Mouse (Mus musculus) embryo, embryonic 11.5 days (tissue): ENCODE measurements around the gene Gm12394.
"Not testable (repeated sequence)": the region's sequence is repeated elsewhere in the genome, so short reads cannot be mapped to it uniquely, and the experiment has no call there.

Experiments used
- DNase-seq: peaks from one replicate; pipeline ENCODE4 v3.0.0-alpha.2; 2012; ENCODE audit warnings: low read depth, low spot score

Gm12394 gene

GRCm38 (mm10) chr4:42860483-42860882 is 3.9 kb upstream of the Gm12394 start:
- DNase-seq = not testable (repeated sequence)

DNA sequence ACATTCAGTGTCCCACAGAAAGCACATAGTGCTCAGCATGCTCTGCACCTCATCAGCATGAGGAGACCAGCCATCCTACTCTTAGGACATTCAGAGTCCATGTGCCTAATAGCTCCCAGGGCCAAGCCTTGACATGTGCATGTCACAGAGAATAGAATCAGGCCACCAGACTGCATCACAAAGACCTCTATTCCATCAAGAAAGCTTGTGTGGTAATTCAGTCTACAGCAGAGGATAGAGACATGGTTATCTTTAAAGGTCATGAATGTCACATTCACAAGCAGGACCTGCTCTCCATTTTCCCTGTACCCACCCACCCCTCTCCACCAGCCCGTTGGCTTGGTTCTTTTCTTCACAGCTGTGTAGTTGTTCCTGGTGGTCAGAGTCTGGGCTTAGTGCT is 2.8 kb downstream of the Gm12394 start, which contains the start of gene Fam205a1:
Gene Fam205a1 (minus strand): TSS at position 101 of the 400 bp plus-strand sequence.
- not testable (repeated sequence) for DNase-seq

DNA sequence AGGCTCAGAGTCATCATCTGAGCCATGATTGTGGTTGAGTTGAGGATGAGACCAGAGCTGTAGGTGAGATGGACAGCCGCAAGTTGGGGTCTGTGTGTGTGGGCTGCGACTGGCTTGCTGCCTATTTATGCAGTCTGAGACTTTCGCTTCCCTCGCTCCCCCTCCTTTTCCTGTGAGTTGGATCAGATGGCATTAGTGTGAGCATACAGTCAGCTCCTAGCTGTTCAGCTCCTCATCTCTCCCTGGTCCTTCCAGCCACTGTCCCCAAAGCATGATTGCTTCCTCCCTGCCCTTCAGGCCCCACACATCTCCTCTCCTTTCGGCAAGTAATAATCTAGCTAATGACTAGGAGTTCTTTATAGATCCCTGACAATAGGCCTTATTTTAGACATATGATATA is 82.7 kb downstream of the Gm12394 start, which contains the start of gene Ccl21a:
Gene Ccl21a (minus strand): TSS at position 101 of the 400 bp plus-strand sequence.
- DNase-seq = not testable (repeated sequence)

DNA sequence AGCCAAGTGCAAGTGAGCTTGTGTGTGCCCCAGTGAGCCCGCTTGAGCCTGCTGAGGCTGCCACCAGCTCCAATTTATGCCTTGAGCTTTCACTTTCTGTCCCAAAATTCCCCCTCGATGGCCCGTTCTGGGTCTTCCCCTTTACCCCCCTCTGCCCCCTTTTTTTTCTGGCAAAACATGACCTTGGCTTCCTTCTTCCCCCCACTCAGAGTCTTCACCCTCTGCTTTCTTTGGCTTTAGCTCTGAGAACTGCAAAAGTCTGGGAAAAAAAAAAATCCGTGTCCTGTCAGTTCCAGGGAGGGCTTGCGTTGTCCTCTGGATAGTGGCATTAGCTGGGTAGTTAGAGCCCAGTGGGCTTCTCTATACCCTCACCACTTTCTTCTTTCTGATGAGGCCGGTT is 100.1 kb downstream of the Gm12394 start, which contains the start of gene Ccl19:
Gene Ccl19 (minus strand): TSS at position 101 of the 400 bp plus-strand sequence.
- not testable (repeated sequence) for DNase-seq

DNA sequence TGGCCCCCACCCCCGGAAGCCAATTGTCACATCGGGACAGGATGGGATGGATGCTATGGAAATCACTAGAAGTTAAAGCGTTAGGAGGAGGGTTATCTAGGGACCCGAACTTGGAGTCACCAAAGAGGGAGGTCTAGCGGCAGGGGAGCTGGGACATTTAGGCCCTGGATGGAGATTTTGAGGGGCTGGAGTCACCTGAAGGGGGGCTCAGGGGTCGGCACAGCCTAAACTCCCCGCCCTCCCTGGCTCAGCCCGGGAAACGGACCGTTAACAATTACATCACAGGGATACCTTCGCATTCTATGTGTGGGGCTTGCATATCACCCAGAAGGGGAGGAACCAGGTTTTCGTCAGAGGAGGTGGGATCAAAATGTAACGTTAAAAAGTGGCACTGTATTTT is 121.3 kb downstream of the Gm12394 start, which contains the start of gene 4930578G10Rik:
Gene 4930578G10Rik (plus strand): TSS at position 301 of the 400 bp plus-strand sequence.
- DNase-seq = not testable (repeated sequence)
